Mouse (Mus musculus): Measurements from ENCODE around the gene S100a1.

S100a1 gene

GRCm38 (mm10) chr3:90509747-90510123, 4.5 kb downstream of the S100a1 start:
- DNase-seq (ENCODE audit: low spot score) = no peak

DNA sequence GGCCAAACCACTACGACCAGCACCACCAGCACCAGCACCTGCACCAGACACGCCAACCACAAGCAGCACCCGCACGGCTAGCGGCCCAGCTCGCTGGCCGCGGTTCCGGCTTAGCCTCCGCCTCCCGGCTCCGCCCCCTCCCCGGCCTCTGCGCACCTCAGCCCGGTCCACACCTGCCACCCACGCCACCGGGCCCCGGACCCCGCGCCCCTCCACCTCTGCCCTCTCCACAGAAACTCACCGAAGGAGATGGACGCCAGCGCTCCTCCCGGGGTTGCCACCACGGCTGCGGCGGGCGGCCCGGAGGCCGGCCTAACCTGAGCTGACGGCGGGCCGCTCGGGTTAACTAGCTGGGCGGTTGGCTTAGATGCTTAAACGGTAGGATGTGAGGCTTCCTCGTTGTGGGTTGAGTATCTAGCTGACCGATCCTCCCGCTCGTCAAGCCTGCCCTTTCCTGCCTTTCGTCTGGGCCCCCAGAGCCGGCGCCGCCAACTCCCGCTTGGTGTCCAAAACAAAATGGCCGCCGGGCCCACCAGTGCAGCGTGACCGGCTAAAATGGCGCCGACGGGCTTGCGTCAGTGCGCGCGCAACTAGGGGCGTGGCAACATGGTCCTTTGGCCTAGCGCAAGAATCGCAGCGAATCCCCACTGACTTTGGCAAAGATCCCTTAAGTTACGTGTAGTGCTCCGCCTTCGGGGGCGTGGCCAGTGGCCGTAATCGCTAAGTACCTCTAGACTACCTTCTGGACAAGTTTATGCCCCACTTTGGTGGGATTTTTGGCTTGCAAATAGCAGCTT, 5.0 kb downstream of the S100a1 start, which contains the start of gene Chtop:
Gene Chtop, minus strand, starts transcription at position 549 of the 797 bp plus-strand sequence.
- peak; percentile 100 for DNase-seq (ENCODE audit: low spot score)

- DNase-seq (ENCODE audit: low spot score) = no peak
Observed at GRCm38 (mm10) chr3:90508287-90508949, 5.8 kb downstream of the S100a1 start.

GRCm38 (mm10) chr3:90506362-90506761, 7.8 kb downstream of the S100a1 start:
- DNase-seq (ENCODE audit: low spot score) = no peak

- DNase-seq (ENCODE audit: low spot score) = no peak
Observed at GRCm38 (mm10) chr3:90505216-90505615, 9.0 kb downstream of the S100a1 start.

GRCm38 (mm10) chr3:90503444-90503843, 10.7 kb downstream of the S100a1 start:
- no peak for DNase-seq (ENCODE audit: low spot score)

GRCm38 (mm10) chr3:90497597-90497996, 16.6 kb downstream of the S100a1 start:
- DNase-seq (ENCODE audit: low spot score) = no peak

DNA sequence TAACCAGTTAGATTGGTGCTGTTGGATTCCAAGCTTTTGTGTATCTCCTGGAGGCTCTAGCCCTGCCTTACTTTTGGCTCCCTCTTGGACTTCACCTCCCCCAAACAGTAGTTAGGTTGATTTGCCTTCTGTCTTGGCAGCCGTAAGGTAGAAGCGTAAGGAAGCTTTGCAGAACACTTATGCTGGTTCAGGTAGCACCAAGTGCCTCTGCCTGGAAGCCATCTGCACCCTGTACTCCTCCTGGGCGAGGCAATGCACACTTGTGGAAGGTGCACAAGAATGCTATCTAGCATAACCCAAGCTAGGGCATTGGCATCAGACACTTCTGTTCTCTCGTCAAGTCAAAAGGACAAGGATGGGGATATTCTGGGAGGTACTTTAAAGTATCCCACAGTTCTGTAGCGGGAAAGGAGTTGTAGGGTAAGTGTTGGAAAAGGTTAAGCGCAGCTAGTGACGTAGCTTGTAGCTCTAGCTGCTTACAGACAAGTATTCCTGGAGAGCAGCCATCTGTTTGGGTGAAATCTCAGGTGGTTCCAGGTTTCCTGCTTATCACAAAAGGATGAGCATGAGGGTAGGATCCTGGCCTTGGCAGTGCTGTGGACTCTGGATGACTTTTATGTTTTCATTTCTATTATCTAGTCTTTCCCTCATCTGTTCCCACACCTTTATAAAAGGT, 18.2 kb downstream of the S100a1 start:
- no peak for DNase-seq (ENCODE audit: low spot score)

DNA sequence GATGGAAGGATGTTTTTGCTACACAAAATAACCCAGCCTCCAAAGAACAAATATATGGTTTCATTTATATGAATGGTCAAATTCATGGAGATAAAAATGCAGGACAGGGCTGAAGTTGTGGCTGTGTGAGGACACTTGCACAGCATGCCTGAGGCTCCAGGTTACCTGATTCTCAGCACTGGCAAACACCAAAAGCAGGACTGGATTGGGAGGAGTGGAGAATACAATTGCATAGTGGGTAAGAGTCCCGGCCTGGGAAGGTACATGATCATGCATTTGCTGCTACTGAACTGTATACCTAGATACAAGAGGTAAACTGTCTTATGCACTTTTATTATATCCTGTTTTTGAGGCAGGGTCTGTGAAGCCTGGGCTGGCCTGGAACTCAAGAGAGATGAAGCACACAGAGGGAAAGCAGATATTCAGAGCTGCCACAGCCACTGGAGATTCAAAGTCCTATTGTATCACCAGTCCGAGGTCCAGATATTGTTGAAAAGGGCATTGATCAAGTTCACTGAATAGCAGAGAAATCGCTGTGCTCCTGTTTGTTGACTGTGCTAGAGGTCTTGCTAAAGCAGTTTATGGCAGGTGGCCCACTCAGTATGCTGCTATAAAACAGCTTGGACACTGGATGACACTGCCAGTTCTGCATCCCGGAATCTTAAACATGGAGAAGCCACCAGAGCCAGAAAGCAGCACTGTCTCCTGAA, 20.2 kb downstream of the S100a1 start:
- no peak for DNase-seq (ENCODE audit: low spot score)

GRCm38 (mm10) chr3:90491350-90491749, 22.8 kb downstream of the S100a1 start:
- no peak for DNase-seq (ENCODE audit: low spot score)

GRCm38 (mm10) chr3:90490696-90491256, 23.4 kb downstream of the S100a1 start, which contains the start of gene Snapin:
Gene Snapin, minus strand, starts transcription at chr3:90491033.
- peak; percentile 96 for DNase-seq (ENCODE audit: low spot score)

- DNase-seq (ENCODE audit: low spot score) = no peak
Observed at GRCm38 (mm10) chr3:90488576-90488975, 25.6 kb downstream of the S100a1 start.

GRCm38 (mm10) chr3:90486998-90487397, 27.2 kb downstream of the S100a1 start:
- no peak for DNase-seq (ENCODE audit: low spot score)

DNA sequence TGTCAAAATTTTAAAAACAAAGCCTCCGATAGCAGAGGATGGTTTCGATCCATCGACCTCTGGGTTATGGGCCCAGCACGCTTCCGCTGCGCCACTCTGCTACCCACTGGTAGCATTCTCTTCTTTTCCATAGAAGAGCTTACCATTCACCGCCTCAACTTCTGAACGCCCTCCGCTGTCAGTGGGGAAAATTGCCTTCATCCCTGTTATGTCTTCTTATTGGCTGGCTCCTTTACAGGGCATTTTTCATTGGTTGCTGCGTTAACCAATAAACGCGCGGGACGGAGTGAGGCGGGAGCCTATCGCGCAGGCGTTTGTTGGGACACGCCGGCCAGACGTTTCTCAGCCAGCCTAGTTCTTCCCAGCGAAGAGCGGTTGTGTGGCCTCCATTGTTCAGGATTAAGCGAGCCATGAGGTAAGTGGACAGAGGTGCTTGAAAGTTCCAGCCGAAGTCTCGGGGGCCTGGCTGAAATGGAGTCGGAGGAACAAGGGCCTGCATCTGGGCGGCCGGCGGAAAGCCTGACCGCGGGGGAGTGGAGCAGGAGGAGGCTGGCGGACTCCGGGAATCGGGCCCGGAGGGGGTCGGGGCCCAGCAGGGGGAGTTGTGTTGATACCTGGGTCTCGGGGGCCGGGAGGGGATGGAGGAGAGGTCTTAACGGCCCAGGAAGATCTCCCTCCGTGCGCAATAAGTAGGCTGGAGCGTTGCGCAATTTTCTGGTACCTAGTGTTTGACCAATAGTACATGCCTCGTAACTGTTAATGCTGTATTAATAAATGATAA, 38.2 kb downstream of the S100a1 start, which contains the start of gene Ilf2:
Gene Ilf2, plus strand, starts transcription at position 296 of the 781 bp plus-strand sequence.
- peak; percentile 94 for DNase-seq (ENCODE audit: low spot score)

- no peak for DNase-seq (ENCODE audit: low spot score)
Observed at GRCm38 (mm10) chr3:90475151-90475830, 38.9 kb downstream of the S100a1 start.

DNA sequence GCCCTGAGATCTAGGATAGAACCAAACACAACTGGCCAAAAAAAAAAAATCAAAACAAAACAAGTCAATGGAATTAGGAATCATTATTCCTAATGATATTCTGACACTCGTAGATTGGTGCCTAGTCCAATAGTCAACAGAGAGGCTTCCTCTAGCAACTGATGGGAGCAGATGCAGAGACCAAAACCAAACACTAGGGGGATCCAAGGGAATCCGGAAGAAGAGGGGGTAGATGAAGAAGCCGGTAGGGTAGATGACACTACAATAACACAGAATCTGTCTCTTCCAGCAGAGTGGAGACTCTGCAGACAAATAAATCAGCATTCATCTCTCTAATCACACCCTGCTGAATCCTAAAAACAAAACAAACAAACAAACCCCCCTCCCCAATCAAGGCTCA, 42.0 kb downstream of the S100a1 start:
- DNase-seq (ENCODE audit: low spot score) = no peak

GRCm38 (mm10) chr3:90467618-90468300, 46.4 kb downstream of the S100a1 start:
- no peak for DNase-seq (ENCODE audit: low spot score)

DNA sequence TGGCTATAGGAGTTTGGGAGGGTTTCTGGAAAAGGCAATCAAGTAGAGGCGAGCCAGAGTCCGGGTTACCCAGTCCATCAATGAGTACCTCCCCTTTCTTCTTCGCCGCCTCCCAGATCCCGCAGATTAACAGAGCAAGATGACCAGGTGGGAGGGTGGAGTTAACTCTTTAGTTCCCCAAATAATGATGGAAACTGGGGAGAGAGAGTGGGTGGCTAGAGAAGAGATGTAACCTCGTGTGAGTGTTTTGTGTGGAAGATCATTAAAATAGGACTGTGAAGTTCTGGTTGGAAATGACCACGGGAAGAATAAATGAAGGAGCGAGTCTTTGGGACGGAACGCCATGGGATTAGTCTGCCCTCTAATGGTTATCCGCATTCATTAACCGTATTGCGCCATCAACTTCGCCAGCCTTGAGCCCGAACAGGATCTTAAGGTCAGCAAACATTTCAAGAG, 47.9 kb downstream of the S100a1 start:
- DNase-seq (ENCODE audit: low spot score) = peak; percentile 60

- DNase-seq (ENCODE audit: low spot score) = no peak
Observed at GRCm38 (mm10) chr3:90465686-90466310, 48.4 kb downstream of the S100a1 start, which contains the start of gene Npr1. Gene Npr1, minus strand, starts transcription at chr3:90465866.
